Mouse (Mus musculus) erythroblast, embryonic 14.5 days (primary cell): ENCODE measurements around the gene Ttll8. TPM values are rescaled to one million over a fixed set of nuclear protein-coding genes. Genes with fewer than 3 reads are reported as not detected.
A peak's percentile ranks its signal among the peaks of the same experiment; 100 is the strongest.

ENCODE experiments used
- H3K27me3 ChIP-seq: 2 replicates; pipeline ENCODE4 v1.6.1; 2012; ENCODE audit warnings: inconsistent platforms; ENCODE audit not compliant: control insufficient read depth
- H3K36me3 ChIP-seq: 2 replicates; pipeline ENCODE4 v1.6.1; 2012; ENCODE audit warnings: mild to moderate bottlenecking, inconsistent platforms; ENCODE audit not compliant: control insufficient read depth
- H3K4me1 ChIP-seq: 2 replicates; pipeline ENCODE4 v1.6.1; 2012; ENCODE audit warnings: inconsistent platforms; ENCODE audit not compliant: control insufficient read depth
- H3K4me3 ChIP-seq: replicated peaks from 2 replicates; pipeline ENCODE3; 2012; ENCODE audit warnings: moderate library complexity, mild to moderate bottlenecking, inconsistent platforms
- H3K9me3 ChIP-seq: 2 replicates; pipeline ENCODE4 v1.6.1; 2012; ENCODE audit warnings: low read length, inconsistent platforms, mixed read lengths; ENCODE audit not compliant: control insufficient read depth
- GATA1 ChIP-seq: IDR thresholded peaks from 2 replicates; pipeline ENCODE4 v1.6.1; 2012; ENCODE audit warnings: low read length, inconsistent platforms, mixed read lengths
- TAL1 ChIP-seq: IDR thresholded peaks from 3 replicates; pipeline ENCODE4 v1.6.1; 2012; ENCODE audit warnings: low read length, inconsistent platforms, mixed read lengths
- polyA plus RNA-seq: library from polyadenylated mRNA; stranded (reverse); fragments of >175 nt; gene quantifications from 2 replicates; pipeline ENCODE4 v1.2.3, GENCODE M21; 2012

Gene Ttll8
- polyA plus RNA-seq, 1 experiment: not detected

DNA sequence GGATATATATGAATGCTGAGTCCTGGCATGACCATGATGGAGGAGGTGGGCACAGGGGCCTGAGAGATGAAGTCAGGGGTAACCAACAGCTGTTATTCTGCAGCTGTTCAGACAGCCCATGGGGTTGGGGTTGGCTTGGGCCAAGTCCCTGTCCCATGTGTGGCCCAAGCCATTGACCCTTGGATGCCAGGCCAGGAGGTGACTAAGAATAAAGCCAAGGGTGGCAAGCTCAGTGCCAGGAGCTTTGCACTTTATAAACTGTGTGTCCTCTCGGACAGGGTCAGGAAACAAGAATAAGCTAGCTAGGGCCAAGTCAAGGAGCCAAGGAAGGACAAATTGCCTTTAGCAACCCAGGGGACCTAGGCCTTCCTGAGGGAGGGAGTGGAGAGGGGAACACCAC is 62.0 kb downstream of the Ttll8 start:
- Histone ChIP-seq H3K4me1 (peaks cover 13% of the 10 kb centered on the region), H3K27me3 (peaks cover 9% of the 10 kb centered on the region), H3K4me3 (no peak overlapping the region), H3K9me3 (no peaks in the 10 kb centered on the region), H3K36me3 (no peaks in the 10 kb centered on the region)
- TF ChIP-seq TAL1 (no peak), GATA1 (no peak)

DNA sequence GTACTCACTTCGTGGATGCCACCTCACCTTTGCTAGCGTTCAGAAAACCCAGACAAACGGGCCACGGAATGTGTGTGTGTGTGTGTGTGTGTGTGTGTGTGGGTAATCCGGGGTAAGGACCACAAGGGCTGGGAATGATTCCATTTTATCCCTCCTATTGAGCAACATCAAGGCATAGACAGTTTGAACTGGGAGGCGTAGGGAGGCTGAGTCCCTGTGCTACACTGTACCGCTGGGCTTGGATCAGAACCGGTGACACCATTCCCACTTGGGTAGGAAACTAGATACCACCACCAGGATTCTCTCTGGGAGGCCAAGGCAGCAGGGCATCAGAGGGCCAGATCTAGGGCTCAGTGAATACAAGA is 62.6 kb downstream of the Ttll8 start:
- TF ChIP-seq GATA1: no peak
- TF ChIP-seq TAL1: no peak
- no peaks in the 10 kb centered on the region for H3K9me3 ChIP-seq
- peaks cover 9% of the 10 kb centered on the region for H3K27me3 ChIP-seq
- no peaks in the 10 kb centered on the region for H3K36me3 ChIP-seq
- peak overlapping the region; percentile 58 for H3K4me3 ChIP-seq
- peaks cover 13% of the 10 kb centered on the region for H3K4me1 ChIP-seq

GRCm38 (mm10) chr15:88890751-88891675 is 63.2 kb downstream of the Ttll8 start:
- no peak for TF ChIP-seq TAL1
- TF ChIP-seq GATA1: no peak
- no peaks in the 10 kb centered on the region for H3K9me3 ChIP-seq
- H3K27me3 ChIP-seq: peaks cover 9% of the 10 kb centered on the region
- H3K4me3 ChIP-seq: peak overlapping the region; percentile 58
- peaks cover 13% of the 10 kb centered on the region for H3K4me1 ChIP-seq
- H3K36me3 ChIP-seq: no peaks in the 10 kb centered on the region

- Histone ChIP-seq H3K36me3 (no peaks in the 10 kb centered on the region), H3K4me3 (no peak overlapping the region), H3K4me1 (peaks cover 13% of the 10 kb centered on the region), H3K9me3 (no peaks in the 10 kb centered on the region), H3K27me3 (peaks cover 9% of the 10 kb centered on the region)
- no peak for TF ChIP-seq TAL1
- TF ChIP-seq GATA1: no peak
Measured at GRCm38 (mm10) chr15:88889994-88890393, 64.2 kb downstream of the Ttll8 start.

- Histone ChIP-seq H3K36me3 (no peaks in the 10 kb centered on the region), H3K4me3 (no peak overlapping the region), H3K27me3 (peaks cover 9% of the 10 kb centered on the region), H3K9me3 (no peaks in the 10 kb centered on the region), H3K4me1 (peaks cover 13% of the 10 kb centered on the region)
- TF ChIP-seq GATA1: no peak
- no peak for TF ChIP-seq TAL1
Measured at GRCm38 (mm10) chr15:88889032-88889431, 65.2 kb downstream of the Ttll8 start.

DNA sequence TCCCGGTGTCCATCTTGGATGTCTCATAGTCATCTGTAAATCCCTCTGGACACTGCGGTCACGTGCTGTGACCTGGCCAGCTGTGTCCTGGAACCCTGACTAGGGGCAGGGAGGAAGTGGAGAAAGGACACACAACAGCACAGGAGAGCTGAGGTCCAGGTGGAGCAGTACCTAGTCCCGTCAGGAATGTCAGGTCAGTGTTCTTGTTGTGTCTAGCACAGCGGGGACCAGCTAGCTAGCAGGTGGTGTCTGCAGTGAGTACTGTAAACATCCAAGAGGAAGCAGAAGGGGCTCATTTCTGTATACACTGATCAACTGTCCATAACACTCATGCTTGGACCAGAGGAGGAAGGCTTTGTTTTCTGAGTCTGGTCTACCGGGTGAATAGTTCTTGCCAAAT is 68.8 kb downstream of the Ttll8 start:
- H3K4me3 ChIP-seq: no peak overlapping the region
- no peaks in the 10 kb centered on the region for H3K27me3 ChIP-seq
- peaks cover under 1% of the 10 kb centered on the region; the same call in 1 of the 2 replicates for H3K4me1 ChIP-seq
- TF ChIP-seq GATA1: no peak
- TF ChIP-seq TAL1: no peak
- no peaks in the 10 kb centered on the region for H3K36me3 ChIP-seq
- H3K9me3 ChIP-seq: no peaks in the 10 kb centered on the region

GRCm38 (mm10) chr15:88883342-88883741 is 70.9 kb downstream of the Ttll8 start:
- H3K9me3 ChIP-seq: no peaks in the 10 kb centered on the region
- no peak overlapping the region for H3K4me3 ChIP-seq
- TF ChIP-seq TAL1: no peak
- TF ChIP-seq GATA1: no peak
- H3K4me1 ChIP-seq: no peaks in the 10 kb centered on the region; the same call in 1 of the 2 replicates
- no peaks in the 10 kb centered on the region for H3K36me3 ChIP-seq
- H3K27me3 ChIP-seq: no peaks in the 10 kb centered on the region

GRCm38 (mm10) chr15:88882851-88883250 is 71.4 kb downstream of the Ttll8 start:
- H3K9me3 ChIP-seq: no peaks in the 10 kb centered on the region
- H3K36me3 ChIP-seq: no peaks in the 10 kb centered on the region
- H3K4me3 ChIP-seq: no peak overlapping the region
- TF ChIP-seq GATA1: no peak
- no peak for TF ChIP-seq TAL1
- H3K27me3 ChIP-seq: no peaks in the 10 kb centered on the region
- H3K4me1 ChIP-seq: no peaks in the 10 kb centered on the region; the same call in 1 of the 2 replicates

DNA sequence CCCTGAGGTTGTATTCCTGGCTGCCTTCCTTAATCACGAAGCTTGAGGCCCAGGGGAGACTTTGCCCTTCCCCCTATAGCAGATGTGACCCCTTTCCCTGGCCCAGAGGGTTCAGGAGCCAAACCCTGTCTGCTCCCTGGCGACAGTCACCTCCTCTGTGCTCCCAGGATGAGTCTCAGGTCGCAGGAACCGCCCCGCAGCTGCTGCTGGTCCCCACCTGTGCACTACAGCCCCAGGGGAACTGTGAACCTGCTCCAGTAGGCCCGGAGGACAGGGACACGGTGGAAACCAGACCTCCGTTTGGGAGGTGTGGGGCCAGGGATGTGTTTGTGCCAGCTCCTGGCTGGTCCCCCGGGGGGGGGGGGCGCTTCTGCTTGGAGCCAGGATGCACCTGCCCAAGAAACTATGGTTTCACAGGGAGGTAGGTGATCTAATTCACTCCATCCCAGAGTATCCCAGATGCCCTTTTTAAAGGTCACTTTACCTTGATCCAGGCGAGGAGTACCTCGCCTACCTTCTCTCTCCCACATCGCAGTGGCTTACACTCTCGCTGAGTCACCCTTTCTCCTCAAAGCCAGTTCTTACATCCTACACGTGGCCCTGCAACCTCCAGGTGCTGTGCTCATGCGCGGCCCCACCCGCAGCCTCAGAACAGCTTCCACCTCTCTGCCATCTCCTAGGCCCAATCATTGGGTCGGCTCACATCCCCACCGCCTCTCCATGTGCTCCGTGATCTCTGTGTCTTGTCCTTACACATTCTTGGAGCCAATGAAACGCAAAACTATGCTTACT is 72.8 kb downstream of the Ttll8 start:
- no peaks in the 10 kb centered on the region for H3K36me3 ChIP-seq
- H3K27me3 ChIP-seq: no peaks in the 10 kb centered on the region; the same call in 1 of the 2 replicates
- no peak for TF ChIP-seq GATA1
- no peak for TF ChIP-seq TAL1
- no peaks in the 10 kb centered on the region for H3K9me3 ChIP-seq
- H3K4me3 ChIP-seq: no peak overlapping the region
- H3K4me1 ChIP-seq: no peaks in the 10 kb centered on the region; the same call in 1 of the 2 replicates
